Mouse (Mus musculus): ENCODE measurements at regions not wholly inside any gene's neighbourhood (a gene's known extent, or its start where the extent isn't known, plus 50 kb on each side); places are given as distances from the start of the nearest gene placed in this dataset.

DNA sequence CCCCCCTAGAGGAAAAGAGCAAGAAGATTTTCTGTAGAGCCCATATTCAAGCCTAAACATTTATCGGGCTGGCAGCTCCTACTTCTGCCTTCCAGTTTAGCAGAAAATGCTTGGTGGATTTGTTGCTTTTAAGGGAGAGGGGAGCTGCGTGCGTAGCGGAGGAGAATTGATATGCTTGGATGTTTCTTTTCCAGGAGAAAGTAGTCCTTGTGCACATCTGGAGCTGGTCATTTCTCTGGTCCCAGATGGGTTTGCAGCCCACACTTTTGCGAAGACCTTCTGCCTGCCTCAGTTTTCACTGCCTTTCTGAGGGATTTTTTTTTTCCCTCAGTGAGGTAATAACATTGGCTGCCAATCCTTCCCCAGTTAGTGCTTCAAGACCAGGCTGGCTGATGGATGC is 203.6 kb downstream of the Kcnrg start:
- no peak for DNase-seq (ENCODE audit: low spot score in 2 of 2)

DNA sequence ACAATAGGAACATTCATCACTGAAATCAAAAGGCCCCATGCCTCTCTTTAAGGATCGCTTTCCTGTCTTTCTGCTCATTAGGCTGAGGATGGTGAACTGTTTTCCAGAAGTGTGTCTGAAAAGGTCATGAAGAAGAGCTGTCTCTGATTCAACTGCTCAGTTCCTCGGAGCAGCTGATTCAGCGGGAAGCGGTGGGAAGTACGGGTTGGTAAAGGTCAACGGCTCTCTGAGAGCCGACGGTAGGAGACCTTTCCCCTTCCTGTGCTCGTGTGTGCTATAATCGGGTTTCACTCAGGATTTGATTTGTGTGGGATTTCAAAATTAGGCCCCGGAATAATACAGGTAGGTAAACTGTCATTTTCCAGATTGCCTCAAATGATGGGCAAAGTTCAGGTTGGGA is 210.5 kb downstream of the Kcnrg start:
- DNase-seq (ENCODE audit: low spot score in 2 of 2) = no peak

DNA sequence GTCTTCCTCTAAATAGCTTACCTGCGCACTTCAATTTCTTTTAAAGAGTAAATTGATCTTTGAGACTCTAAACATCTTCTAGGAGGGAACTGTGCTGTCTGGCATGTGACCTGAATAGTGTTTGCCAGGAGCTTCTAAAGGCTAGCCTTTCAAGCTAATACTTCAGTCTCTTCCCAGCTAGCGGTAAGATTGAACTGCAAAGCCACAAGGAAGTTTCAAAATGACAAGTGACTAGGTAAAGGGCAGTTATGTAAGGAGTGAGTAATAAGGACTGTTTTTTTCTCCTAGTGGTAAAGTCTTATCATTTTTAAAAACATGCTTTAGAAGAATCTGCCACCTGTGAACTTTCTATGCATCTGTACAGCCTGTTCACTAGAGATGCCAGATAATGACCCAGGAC is 211.1 kb downstream of the Kcnrg start:
- no peak for DNase-seq (ENCODE audit: low spot score in 2 of 2)

DNA sequence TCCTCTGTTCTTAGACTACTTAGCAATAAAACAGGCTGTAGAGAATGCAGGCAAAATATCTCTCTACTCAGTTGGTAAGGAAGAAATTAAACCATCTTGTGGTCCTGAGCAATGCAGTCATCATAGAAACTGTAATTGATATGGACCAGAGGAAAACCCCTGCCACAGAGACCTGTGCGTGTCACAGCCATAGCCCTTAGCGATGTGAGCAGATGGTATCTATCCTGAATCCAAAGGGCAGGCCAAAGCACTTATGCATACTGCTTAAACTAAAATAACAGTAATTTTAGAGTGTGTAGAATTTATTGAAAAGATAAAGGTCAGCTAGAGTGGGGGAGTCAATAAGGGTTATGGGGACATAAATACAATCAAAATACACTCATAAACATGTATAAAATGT is 212.0 kb downstream of the Kcnrg start:
- no peak for DNase-seq (ENCODE audit: low spot score in 2 of 2)

DNA sequence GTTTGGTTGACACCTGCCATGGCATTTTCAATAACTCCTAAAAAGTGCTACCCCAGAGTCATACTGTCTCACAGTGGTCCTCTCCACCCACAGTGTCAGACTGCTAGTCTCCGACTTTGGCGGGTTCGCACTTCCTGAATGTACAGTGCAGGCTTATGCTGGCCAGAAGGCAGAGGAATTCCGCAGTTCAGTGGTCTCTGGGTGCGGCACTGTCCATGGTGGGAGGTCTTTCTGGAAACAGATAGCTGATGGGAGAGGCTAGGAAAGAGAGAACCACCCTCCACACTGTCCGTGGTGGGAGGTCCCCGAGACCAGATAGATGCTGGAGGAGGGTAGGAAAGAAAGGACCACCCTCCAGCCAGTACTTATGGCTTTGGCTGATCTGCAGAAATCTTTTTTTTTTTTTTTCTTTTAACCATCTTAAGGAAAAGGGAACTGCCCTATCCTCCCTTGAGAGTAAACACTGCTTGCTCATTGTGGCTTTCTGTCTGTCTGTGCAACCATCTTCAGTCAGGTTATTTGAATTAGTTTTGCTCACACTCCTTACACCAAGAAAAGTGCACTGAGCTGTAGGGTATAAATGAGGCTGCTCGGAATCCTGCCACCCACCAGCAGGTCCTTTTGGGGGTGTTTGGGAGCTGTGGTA is 227.2 kb downstream of the Kcnrg start:
- no peak for DNase-seq (ENCODE audit: low spot score in 2 of 2)

DNA sequence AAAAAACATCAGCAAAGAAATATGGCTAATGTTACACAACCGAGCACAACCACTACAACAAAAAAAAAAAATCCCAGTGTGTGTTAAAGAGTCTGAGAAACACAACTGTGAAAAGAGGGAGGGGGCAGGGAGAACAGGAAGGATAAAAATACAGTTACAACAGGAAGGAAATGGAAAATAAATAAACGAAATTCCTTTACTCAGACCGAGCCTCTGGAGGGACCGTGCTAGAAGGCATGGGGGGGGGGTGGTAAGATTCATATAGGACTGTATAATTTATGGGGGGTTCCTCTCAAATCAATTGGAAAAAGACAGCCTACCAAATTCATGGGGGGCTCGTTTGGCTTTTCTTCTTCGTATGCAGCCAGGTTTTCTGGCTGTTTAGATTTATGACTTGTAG is 228.5 kb downstream of the Kcnrg start:
- DNase-seq (ENCODE audit: low spot score in 2 of 2) = no peak

DNA sequence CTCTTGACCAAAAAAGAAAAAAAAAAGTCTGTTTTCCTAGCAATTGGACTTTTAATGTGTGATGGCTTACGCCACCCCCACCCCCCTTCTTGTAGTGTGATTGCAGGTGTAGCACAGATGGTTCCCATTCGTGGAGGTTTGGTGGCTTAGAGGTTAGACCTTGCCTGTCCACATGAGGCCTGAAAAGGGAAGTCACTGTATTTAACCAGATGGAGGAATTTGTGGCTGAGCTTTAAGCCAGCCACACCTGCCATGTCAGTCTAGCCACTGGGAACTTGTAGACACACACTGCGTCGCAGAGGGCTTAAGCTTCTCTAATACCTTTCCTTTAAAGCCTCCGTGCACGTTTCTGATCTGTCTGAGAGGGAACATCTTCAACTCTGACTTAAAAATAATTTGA is 229.0 kb downstream of the Kcnrg start:
- no peak for DNase-seq (ENCODE audit: low spot score in 2 of 2)

DNA sequence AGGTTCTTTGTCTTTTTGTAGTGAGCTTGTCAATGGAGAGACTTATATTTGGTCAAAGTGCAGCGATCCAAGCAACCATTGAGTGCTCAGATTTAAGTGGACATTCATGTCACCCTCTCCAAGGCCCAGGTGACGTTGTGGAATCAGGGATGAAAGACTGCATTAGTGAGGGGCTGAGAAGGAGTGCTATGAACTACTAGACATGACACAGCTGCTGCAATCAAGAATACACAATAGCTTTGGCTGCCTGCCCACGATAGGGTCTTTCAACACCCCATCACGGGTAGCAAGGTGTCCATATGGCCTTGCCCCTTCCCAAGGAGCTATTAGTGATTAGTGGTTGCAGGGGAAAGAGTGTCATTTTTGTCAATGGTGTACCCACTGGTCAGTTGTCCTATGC is 229.7 kb downstream of the Kcnrg start:
- no peak for DNase-seq (ENCODE audit: low spot score in 2 of 2)

DNA sequence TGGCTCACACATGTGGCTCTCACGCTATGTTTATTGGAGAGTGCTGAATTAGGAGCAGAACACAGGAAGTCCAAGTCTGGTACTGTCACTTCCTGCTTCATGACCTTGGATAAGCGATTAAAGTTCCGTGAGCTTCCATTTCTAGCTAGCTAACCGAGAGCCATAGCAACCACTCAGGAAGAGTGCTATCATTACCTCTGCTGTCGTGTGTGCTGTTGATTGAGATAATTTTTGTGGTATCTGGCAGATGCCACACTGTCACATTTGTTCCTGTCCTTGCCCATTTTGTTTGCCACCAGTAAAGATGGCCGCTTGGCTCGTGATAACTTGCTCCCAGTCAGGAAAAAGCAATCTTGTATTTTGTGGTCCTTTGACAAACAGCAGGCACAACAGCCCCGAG is 230.6 kb downstream of the Kcnrg start:
- no peak for DNase-seq (ENCODE audit: low spot score in 2 of 2)

DNA sequence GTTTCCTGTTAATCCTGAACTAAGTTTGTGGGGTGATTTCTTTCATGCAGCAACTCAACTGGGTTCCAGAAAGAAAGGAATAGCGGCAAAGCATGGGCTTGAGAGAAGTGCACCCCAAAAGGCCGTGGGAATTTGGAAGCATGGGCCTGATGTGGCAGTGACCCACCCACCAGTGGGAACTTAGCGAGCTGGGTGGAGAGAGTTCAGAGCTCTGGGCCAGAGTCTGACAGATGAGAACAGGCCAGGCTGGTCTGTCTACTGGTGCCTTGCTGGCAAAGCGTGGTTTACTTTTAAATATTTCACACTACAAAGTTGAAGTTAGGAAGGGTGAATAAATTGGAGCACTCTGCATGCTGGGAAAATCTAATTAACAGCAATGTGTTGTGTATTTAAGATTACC is 235.2 kb downstream of the Kcnrg start:
- no peak for DNase-seq (ENCODE audit: low spot score in 2 of 2)

DNA sequence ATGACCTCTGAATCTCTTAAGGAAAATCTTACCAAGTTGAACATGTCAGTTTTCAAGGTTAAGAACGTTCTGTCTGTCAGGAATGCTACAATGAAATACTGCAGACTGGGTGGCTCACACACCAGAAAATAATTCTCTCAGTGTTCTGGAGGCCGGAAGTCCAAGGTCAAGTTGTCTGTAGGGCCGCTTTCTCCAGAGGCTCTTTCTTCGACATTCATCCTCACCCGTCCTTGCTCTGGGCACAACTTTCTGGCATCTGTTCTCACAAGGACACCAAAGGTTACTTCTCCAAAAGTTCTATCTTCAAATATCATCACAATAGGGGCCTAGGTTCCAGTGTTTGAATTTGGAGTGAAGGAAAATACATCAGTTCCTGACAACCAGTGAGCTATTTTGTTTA is 239.2 kb downstream of the Kcnrg start:
- no peak for DNase-seq (ENCODE audit: low spot score in 2 of 2)

DNA sequence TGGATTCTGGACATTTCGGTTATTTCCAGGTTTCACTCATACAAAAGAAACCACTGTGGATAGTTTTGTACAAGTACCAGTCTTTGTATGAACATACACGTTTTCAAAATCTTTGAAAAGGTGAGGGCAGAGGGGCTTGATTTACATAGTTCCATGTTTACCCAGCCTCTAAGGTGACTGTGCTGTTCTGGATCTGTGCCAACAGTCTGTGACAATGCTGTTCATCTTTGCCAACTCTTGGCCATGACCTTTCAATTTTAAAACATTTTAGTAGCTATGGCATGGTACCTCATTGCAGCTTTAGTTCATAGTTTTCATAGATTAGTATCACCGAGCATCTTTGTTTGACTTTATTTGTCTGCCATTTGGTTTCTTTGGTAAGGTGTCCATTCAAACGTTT is 243.0 kb downstream of the Kcnrg start:
- DNase-seq (ENCODE audit: low spot score in 2 of 2) = no peak

DNA sequence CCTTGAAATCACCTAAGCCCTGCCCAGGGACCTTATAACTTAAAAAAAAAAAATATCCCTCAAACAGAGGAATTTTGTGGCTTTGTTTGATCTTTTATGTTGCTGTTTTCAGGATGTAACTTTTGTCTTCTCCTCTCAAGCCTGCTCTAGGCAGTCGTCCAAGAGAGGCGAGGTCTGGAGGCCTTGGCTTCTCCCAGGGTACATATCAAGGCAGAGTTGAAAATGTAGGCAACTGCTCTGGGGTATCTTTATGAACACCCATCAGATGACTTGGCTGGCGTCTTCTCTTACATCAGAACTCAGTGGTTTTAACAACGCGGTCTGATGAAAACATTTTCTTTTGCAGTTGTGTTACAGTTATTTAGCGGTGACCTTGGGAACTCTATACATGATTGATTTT is 250.4 kb downstream of the Kcnrg start:
- no peak for DNase-seq (ENCODE audit: low spot score in 2 of 2)

DNA sequence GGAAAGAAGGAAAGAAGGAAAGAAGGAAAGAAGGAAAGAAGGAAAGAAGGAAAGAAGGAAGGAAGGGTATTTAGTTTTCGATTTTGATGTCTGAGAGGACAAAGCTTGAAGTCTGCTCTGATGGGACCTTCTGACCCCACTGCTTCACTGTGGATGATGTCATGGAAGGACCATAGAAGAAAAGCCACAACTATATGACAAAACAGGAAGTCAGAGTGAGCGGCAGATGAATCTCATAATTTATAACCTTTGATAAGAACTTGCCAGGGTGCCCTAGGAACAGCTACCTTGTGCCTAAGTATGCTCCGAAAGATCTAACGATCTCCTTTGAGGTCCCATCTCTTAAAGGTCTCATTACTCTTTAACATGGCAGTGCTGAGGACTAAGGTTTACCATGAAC is 253.4 kb downstream of the Kcnrg start:
- DNase-seq (ENCODE audit: low spot score in 2 of 2) = no peak

DNA sequence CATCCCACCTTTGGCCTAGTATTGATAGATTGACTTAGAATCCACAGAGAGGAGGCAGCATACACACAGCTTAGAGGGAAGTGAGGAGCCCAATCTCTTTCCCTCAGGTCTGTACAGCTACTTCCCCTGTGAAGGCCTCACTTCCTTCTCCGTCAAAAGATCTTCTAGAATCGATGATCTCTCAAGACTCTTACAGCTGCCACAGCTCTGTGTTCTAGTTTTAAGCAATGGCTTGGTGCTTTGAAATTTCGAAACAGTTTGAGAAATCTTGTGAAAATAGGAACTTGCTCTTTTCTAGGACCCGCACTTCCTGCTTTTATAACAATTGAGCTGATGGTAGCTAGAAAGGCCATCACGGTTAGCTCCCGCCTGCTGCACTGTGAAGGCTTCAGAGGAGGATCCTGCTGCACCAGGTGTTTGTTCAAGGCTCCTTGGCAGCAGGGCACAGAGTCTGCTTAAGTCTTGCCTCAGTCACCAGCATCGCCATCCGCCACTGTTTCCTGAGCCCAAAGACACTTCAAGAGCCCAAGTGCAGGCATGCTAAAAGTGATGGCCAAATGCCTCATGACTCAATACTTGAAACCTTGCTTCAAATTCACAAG is 254.2 kb downstream of the Kcnrg start:
- DNase-seq (ENCODE audit: low spot score in 2 of 2) = no peak

DNA sequence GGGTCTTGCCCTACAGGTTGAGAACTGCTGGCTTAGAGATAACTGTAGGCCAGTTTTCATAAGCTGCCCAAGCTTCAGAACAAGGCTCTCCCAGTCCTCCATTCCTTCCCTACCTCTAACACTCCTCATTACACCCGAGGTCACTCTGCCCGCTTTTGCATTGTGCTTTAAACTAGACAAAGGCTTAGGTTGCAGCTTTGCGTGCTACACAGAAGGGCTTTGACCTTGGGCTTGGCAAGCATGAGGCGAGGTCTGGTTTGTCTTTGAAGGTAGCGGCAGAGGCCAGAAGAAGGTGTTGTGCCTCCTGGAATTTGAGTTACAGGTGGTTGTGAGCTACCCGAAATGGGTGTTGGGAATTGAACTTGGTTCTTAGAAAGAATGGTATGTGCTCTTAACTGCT is 255.7 kb downstream of the Kcnrg start:
- DNase-seq (ENCODE audit: low spot score in 2 of 2) = no peak

DNA sequence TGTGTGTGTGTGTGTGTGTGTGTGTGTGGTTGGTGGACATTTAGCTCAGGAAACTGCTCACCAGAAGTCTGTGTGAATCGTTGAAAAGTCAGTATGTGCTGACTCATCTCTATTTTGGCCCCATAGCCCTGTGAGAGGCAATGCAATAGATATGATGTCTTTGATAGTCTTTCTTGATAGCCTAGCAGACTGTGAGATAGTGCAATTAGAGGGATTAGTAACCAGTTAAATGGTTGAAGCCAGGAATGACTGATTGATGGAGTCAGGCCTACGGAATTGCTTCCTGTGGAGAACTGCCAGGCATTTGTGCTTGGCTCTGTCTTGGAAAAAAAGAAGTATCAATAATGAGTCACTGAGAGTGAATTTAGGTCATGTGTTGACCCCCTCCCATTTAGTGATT is 256.2 kb downstream of the Kcnrg start:
- DNase-seq (ENCODE audit: low spot score in 2 of 2) = no peak

DNA sequence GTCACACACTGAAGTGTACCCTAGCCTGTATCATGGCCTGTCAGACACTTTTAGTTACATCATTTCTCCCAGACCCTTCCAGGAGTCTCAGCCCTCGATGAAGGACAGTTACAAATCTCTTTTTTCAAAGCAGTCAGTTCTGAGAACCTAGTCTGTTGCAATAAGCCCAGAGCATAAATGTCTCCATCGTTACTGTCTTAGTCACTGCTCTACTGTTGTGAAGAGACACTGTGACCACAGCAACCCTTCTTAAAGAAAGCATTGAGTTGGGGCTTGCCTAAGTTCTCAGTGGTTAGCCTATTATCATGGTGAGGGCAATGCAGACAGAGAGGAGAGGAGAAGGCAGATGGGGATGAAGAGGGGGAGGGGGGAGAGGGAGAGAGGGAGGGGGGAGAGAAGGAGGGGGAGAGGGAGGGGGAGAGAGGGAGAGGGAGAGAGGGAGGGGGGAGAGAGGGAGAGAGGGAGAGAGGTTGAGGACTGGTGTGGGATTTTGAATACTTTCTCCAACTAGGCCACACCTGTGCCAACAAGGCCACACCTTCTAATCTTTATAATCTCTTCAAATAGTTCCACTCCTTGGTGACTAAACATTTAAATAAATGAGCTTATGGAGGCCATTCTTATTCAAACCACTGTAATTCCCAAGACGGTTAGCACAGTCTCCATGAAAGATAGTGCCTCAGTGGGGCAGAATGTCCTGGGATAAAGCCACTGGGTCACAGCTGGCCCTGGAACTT is 259.4 kb downstream of the Kcnrg start:
- DNase-seq (ENCODE audit: low spot score in 2 of 2) = no peak

DNA sequence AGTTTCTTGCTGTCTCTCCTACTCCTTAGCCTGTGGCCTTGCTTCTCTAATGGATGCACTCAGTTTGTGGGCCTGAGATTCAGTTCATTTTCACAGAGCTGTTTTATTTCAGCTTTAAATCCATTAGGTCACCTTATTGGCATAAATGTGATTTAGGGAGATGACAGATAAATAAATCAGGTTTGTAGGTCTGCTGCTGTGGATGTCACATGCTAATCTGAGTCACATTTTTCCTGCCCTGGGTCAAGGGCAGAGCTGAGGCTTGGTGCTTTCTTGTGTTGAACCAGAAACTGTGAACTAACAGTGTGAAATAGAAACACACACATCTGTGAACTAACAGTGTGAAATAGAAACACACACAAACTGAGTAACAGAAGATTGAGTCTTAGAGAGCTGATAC is 266.9 kb downstream of the Kcnrg start:
- DNase-seq (ENCODE audit: low spot score in 2 of 2) = no peak

DNA sequence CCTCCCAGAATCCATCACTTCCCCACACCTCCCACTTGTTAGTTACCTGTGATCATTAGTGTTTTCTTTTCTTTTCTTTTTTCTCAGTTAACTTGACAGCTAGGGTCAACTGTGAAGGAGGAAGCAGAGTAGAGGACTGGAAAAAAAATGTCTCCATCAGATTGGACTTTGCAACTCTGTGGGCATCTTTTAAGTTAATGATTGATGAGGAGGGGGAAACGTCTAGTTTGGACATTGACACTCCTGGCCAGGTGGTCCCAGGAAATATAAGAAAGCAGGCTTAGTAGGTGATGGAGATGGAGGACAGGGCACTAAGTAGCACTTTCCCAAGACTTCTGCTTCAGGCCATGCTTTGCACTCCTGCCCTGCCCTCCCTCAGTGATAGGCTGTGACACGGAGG is 272.2 kb downstream of the Kcnrg start:
- DNase-seq (ENCODE audit: low spot score in 2 of 2) = no peak

DNA sequence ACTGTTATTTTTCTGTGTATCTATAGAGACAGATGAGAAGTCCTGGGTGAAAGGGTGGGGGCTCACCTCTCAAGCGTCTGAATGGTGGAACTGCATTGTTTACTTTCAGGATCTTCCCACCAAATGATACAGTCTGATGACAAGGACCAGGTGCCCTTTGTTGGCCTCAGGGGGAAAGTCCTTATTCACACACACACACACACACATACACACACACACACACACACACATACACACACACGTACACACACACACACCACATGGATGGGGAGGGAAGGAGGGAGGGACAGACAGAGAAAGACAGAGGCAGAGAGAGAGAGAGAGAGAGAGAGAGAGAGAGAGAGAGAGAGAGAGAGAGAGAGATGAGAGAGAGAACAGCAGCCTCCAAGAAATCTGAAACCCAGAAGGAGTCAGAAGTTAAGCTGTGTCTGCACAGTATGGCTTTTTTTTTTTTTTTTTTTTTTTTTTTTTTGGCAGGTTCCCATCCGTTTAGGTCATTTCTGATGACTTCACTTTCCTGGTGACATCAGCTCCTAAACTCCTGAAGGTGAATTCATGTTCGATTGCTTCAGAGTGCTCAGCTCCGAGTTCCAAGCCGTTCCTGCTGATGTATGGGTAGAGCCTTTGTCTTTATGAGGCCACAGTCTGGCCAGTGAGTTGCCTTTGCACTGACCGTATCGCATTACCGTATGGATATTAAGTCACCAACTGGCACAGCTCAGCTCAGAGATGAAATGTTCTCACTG is 273.4 kb downstream of the Kcnrg start:
- no peak for DNase-seq (ENCODE audit: low spot score in 2 of 2)

All from left cerebral cortex, adult 18-20 months (tissue).